Mouse (Mus musculus) bone marrow, adult 2 months (tissue): ENCODE results near the gene Spryd4. TPM values are rescaled to one million over a fixed set of nuclear protein-coding genes. Genes with fewer than 3 reads are reported as not detected.
"Not testable (repeated sequence)": the region's sequence is repeated elsewhere in the genome, so short reads cannot be mapped to it uniquely, and the experiment has no call there.

ENCODE experiments used
- H3K27ac ChIP-seq: fragments of 200-500 bp; 2 replicates; pipeline ENCODE4 v1.5.1; 2012; ENCODE audit warnings: low read depth, mild to moderate bottlenecking, control low read depth, inconsistent platforms, low read length; ENCODE audit not compliant: control insufficient read depth, poor library complexity, insufficient read depth
- H3K4me1 ChIP-seq: fragments of 200-500 bp; 2 replicates; pipeline ENCODE4 v1.6.1; 2011; ENCODE audit warnings: low read length; ENCODE audit not compliant: control insufficient read depth, insufficient read depth
- H3K4me3 ChIP-seq: fragments of 200-500 bp; replicated peaks from 2 replicates; pipeline ENCODE3; 2011; ENCODE audit warnings: mild to moderate bottlenecking, low read depth, low read length, control low read depth; ENCODE audit not compliant: control insufficient read depth
- CTCF ChIP-seq: fragments of 200-500 bp; IDR thresholded peaks from 2 replicates; pipeline ENCODE4 v1.5.1; 2011; ENCODE audit warnings: low read length, control low read depth; ENCODE audit not compliant: control insufficient read depth, insufficient read depth
- POLR2A ChIP-seq: fragments of 200-500 bp; IDR thresholded peaks from 2 replicates; pipeline ENCODE4 v1.6.1; 2011; ENCODE audit warnings: low read depth, mild to moderate bottlenecking, control low read depth, low read length, borderline replicate concordance; ENCODE audit not compliant: control insufficient read depth
- WGBS: fragments of 180-500 bp; shearing (Covaris S2); methylation state at CpG from one replicate; pipeline ENCODE4 v1.1.7; 2018; 5-methylcytosine and 5-hydroxymethylcytosine counted together
- polyA plus RNA-seq: library from polyadenylated mRNA; stranded (reverse); fragments of >200 nt; gene quantifications from 2 replicates; pipeline ENCODE4 v1.2.4, GENCODE M21; 2011; ENCODE audit warnings: low replicate concordance; ENCODE audit not compliant: missing spikeins, insufficient read depth, insufficient read length

Gene Spryd4
- polyA plus RNA-seq, 1 experiment: 5.1 TPM

GRCm38 (mm10) chr10:128204941-128205340, 6.7 kb downstream of the Spryd4 start:
- Histone ChIP-seq H3K4me1 (no peaks in the 10 kb centered on the region), H3K4me3 (no peak overlapping the region), H3K27ac (no peak overlapping the region)
- no peak for TF ChIP-seq CTCF
- no peak for TF ChIP-seq POLR2A
- 80% methylated on average over 15 of the region's 15 CpGs for WGBS

- Histone ChIP-seq H3K27ac (no peak overlapping the region), H3K4me1 (no peaks in the 10 kb centered on the region), H3K4me3 (no peak overlapping the region)
- TF ChIP-seq POLR2A (no peak), CTCF (no peak)
- WGBS: 85% methylated on average over 6 of the region's 6 CpGs
These were observed 9.8 kb downstream of the Spryd4 start for GRCm38 (mm10) chr10:128201856-128202255.

GRCm38 (mm10) chr10:128194551-128195461, 16.8 kb downstream of the Spryd4 start:
- Histone ChIP-seq H3K27ac (no peak overlapping the region), H3K4me1 (peaks cover 2% of the 10 kb centered on the region; the same call in 1 of the 2 replicates), H3K4me3 (peak overlapping the region; percentile 54)
- WGBS: 2% methylated on average over 77 of the region's 79 CpGs
- TF ChIP-seq POLR2A: no peak
- no peak for TF ChIP-seq CTCF

- peak within 1 kb of the TSS; percentile 54 for H3K4me3 ChIP-seq
- H3K27ac ChIP-seq: no peak within 1 kb of the TSS
- peaks cover 2% of the 10 kb centered on the region; the same call in 1 of the 2 replicates for H3K4me1 ChIP-seq
- WGBS: under 1% methylated on average over 46 of the region's 46 CpGs
- peak; percentile 18; the same call in 1 of the 2 replicates for TF ChIP-seq POLR2A
- no peak for TF ChIP-seq CTCF
These were observed 17.5 kb downstream of the Spryd4 start, which contains the start of gene Gls2 for GRCm38 (mm10) chr10:128194024-128194550. Gene Gls2 (plus strand): TSS chr10:128194457.

- WGBS: 91% methylated on average over 6 of the region's 6 CpGs
- Histone ChIP-seq H3K4me1 (peaks cover 2% of the 10 kb centered on the region; the same call in 1 of the 2 replicates), H3K27ac (no peak overlapping the region), H3K4me3 (no peak overlapping the region)
- TF ChIP-seq POLR2A (no peak), CTCF (no peak)
These were observed 18.5 kb downstream of the Spryd4 start for GRCm38 (mm10) chr10:128193113-128193512.

GRCm38 (mm10) chr10:128192030-128192766, 19.4 kb downstream of the Spryd4 start:
- H3K4me1 ChIP-seq, H3K4me3 ChIP-seq, H3K27ac ChIP-seq: not testable (repeated sequence)
- WGBS: 80% methylated on average over 3 of the region's 3 CpGs

- TF ChIP-seq POLR2A (no peak), CTCF (no peak)
- no peak overlapping the region for H3K4me3 ChIP-seq
- H3K4me1 ChIP-seq: peaks cover 2% of the 10 kb centered on the region; the same call in 1 of the 2 replicates
- no peak overlapping the region for H3K27ac ChIP-seq
- 38% methylated on average over 2 of the region's 2 CpGs for WGBS
These were observed 20.1 kb downstream of the Spryd4 start for GRCm38 (mm10) chr10:128191472-128191871.
